Mouse (Mus musculus): Measurements from ENCODE around the gene Treml4.
"Not testable (repeated sequence)": the region's sequence is repeated elsewhere in the genome, so short reads cannot be mapped to it uniquely, and the experiment has no call there.

Gene Treml4

DNA sequence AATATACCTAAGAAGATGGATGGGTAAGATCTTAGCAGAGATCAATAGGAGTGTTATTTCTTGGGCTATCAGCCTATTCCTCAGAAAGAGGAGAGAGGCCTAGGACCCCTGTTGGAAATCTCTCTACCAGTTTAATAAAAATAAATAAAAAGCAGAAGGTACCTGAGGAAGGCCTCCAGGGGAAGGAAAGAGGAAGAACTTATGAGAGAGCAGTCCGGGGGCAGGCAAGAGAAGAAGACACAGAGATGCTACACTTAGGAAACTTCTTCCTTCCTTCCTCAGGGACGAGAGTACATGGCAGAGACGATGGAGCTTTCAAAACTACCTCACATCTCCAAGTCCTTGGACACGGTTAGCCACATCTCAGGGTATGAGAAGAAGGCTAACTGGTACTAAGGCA is 10.0 kb downstream of the Treml4 start:
- no peak for DNase-seq (ENCODE audit: low spot score in 2 of 2)

DNA sequence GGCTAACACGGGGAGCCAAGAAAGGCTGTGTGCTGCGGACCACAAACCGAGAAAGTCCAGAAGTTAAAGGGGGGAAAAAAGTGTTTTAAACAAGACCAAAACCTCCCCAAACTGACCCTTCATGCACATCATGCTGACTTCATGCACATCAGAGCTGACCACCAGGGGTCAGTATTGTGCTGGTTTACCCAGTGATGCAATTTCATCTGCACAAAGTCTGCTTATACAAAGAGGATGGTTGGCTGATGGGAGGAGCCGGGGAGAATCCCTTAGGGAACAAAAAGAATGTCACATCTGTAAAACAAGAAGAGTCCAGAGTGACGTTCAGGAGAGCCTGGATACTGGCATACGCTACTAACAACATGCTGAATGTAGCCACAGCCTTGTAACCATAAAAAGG is 10.8 kb downstream of the Treml4 start:
- DNase-seq (ENCODE audit: low spot score in 2 of 2), result peak; percentile 34 to 66

DNA sequence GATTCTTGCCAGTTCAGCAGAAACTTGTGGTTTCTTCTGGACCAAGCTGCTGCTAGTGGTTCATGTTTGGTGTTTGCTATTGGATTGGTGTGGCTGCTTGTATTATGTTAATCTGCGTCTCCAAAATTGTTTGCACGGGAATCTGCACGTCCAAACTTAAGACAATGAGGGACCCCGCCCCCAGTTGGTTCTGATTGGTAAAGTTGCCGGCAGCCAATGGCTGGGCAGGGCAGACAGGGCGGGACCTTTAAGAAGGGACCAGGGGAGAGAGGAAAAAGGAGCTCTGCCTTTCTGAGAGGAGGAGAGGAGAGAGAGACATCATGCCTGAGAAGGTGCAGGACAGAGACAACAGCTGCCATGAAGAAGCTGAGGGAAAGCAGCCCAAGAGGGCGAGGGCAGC is 11.6 kb downstream of the Treml4 start:
- no peak for DNase-seq (ENCODE audit: low spot score in 2 of 2)

DNA sequence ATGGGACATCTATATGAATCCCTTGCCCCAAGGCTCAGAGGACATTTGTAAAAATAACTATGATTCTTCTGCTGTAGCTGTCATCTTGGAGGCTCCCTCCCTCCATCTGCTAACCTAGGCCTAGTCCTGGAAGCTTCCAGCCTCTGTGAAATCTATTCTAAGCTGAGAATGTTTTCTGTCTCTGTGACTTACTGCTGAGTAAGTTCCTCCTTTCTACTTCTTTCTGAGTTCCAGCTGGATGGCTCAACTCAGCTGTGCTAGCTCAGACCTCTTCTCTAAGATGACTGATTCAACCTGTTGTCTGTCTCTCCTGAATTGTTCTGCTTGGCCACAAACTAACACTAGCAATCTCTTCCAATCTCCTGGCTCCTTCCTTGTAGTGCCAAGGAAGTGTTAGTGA is 14.3 kb downstream of the Treml4 start:
- DNase-seq (ENCODE audit: low spot score in 2 of 2), result no peak

DNA sequence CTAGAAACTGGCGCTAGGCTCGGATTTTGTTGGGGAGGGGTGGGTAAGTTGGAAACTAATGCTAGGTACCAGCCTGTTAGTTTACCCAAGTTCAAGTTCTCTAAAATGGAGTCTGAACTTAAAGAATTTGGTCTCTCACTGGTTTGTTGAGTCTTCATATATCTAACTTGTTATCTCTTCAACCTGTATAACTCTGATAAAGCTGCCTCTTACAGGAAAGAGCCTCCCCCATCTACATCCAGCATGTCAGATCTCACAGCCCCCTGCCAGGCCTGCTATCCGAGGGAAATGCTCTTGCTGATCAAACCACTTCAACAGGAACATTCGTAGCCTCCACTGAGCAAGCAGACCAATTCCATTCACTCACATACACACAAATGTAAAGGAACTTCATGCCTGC is 14.9 kb downstream of the Treml4 start:
- no peak for DNase-seq (ENCODE audit: low spot score in 2 of 2)

DNA sequence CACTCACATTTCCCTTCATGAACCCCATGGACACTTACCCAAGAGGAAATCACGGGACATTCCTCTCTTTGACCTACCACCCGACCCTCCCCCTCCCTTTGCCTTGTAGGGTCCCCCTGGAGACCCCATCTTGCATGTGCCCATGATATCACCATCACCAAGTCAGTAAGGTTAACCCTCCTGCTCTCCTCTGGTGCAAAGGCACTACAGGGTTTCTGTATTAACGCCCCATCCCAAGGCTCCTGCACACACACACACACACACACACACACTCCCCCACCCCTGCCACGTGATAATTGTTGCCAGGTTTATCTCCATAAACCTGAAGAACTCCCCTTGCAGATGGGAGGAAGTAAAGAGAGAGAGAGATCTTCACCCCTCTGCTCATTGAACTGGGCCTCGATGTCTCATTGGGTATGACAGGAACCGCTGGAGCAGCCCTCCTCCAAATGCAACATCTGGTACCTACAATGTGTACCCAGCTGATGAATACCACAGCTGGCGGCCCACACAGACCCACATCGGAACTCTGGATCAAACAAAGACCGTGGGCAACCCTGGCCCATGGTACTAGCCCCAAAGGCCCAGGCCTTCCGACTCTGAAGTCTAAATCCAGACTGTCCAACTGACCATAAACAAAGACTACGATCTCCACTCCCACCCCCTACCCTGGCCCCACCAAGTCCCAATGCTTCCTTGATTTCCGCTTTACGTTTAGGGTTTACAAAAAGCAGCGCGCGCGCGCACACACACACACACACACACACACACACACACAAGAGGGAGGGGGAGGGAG is 17.0 kb downstream of the Treml4 start:
- DNase-seq (ENCODE audit: low spot score in 2 of 2), result no peak

DNA sequence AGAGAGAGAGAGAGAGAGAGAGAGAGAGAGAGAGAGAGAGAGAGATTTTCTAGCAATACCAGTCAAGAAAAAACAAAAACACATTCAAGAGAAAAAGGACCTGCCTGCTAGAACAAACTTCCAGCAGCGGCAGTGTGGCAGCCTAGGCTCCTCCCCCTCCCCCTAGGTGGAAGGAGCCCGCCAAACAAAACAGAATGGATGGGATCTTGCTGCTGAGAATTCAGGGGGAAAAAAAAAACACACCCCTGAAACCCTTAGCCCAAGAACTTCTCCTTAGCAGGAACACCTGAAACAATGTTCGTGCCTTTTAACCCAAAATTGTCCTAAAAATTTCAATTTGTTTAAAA is 17.6 kb downstream of the Treml4 start:
- DNase-seq (ENCODE audit: low spot score in 2 of 2), result no peak

DNA sequence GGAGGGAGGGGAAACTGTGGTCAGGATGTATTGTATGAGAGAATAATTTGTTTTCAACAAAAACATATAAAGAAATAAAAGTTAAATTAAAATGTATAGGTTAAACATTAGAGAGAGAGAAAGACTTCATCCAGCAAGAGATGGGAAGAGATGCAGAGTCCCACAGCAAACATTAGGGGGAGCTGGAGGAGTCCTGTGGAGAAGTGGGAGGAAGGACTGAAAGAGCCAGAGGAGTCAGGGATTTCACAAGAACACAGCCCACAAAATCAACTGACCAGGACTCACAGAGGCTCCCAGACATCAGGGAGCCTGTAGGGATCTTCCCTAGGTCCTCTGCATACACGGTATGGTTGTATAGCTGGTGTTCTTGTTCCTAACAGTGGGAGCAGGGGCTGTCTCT is 22.7 kb downstream of the Treml4 start:
- no peak for DNase-seq (ENCODE audit: low spot score in 2 of 2)

DNA sequence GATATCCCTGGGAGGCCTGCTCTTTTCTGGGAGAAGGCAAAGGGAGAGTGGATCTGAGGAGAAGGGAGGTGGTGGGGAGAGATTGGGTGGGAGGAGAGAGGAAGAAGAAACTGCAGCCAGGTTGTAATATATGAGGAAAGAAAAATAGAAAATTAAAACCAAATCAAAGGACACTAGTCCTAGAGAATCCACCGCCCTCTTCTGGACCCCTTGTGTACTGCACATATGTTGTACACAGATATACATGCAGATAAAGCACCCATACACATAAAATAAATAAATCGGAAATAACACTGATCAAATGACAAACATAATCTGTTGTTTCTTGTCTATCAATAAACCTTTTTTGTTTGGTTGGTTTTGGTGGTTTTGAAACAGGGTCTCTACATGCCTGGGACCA is 23.2 kb downstream of the Treml4 start:
- DNase-seq (ENCODE audit: low spot score in 2 of 2), result no peak

DNA sequence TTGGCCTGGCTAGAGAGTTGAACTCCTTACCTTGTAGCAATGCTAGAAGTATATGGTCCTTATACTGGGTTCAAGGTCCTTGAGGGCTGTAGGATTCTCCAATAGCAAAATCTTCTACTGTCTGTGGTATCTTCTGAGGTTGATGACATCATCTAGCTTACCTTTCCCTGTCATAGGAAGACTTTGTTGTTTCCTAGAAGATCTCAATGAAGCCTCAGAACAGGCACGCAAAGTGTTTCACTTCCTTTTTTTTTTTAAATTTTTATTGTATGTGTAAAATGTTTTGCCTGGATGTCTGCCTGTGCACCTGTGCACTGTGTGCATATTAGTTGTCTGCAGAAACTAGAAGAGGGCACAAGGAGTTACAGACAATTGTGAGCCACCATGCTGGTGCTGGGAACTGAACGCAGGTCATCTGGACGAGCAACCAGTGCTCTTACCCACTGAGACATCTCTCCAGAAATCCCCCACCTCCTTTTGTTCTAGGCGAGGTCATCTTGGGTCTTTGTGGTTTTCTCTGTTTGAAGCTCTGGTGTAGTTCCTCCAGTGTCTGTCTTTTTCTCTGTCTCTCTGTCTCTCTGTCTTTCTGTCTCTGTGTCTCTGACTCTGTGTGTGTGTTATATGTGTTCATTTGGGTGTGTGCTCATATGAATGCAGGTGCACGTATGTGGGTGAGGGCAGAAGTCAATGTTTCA is 29.6 kb downstream of the Treml4 start:
- DNase-seq (ENCODE audit: low spot score in 2 of 2), result no peak

DNA sequence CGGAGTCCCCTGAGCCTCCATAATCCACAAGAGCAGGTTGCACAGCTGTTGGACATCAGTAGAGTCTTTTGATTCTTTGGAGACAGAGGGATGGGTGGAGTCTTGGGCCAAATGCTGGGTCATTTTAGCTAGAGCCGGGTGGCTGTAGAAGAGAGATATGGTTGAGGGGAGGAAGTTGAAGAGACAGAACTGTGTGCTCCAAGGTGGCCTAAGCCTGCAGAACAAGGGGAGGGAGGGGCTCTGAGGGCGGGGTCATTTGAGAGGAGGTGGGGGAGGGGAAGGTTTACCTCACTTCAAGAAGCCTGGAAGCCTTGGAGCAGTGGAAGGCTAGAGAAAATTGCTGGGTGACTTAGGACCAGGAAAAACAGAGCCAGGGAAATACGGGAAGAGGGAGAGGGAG is 35.1 kb downstream of the Treml4 start, which contains the start of gene Treml2:
Gene Treml2 (plus strand): TSS at position 296 of the 400 bp plus-strand sequence.
- no peak for DNase-seq (ENCODE audit: low spot score in 2 of 2)

DNA sequence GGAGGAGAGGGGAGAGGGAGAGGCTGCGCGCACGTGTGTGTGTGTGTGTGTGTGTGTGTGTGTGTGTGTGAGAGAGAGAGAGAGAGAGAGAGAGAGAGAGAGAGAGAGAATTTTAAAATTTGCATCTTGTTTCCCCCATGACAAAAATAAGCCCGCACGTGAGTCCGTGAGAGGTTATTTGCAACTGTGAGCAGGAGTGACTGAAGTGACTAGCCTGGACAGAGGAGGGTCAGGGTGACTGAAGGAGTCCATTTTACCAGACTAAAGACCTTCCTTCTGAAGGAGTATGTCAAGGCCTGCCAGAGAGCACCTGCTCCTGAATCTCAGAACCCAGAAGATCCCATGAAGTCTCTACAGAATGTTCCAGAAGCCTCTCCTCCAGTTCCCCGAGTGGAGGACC is 35.7 kb downstream of the Treml4 start:
- DNase-seq (ENCODE audit: low spot score in 2 of 2), result no peak

DNA sequence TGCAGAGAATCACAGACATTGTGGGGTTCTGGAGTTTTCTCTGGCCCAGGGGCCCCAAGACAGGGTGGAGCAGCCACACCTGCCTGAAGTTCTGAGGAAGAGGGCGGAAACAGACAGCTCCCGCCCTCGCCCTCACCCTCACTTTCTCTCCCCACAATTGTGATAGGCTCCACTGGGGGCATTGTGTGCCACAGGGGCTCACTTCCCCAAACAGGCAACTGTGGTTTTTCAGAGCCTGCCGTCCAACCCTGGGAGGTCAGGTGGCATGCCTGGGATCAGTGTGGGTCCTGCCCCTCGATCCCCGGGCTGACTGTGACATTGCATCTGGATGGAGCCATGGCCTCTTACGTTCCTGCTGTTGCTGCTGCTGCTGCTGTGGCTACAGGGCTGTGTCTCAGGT is 36.1 kb downstream of the Treml4 start:
- no peak for DNase-seq (ENCODE audit: low spot score in 2 of 2)

DNA sequence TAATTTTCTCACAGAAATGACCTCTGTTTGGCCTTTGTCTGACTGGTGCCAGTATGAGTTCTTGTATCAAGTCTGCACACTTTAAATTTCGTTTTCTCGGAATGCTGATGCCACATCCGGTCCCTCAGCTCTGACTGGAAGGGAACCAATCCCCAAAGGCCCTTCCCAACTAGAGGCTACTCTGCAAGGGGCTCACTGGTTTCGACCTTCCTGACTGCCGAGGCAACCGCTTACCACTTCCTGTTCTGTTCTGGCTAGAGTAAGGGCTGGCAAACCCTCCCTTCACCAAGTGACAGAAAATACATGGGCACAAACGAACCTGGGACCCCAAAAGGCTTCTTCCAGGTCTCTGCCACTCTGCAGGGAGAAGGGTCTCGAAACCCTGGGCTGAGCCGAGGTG is 36.8 kb downstream of the Treml4 start:
- DNase-seq (ENCODE audit: low spot score in 2 of 2), result no peak

DNA sequence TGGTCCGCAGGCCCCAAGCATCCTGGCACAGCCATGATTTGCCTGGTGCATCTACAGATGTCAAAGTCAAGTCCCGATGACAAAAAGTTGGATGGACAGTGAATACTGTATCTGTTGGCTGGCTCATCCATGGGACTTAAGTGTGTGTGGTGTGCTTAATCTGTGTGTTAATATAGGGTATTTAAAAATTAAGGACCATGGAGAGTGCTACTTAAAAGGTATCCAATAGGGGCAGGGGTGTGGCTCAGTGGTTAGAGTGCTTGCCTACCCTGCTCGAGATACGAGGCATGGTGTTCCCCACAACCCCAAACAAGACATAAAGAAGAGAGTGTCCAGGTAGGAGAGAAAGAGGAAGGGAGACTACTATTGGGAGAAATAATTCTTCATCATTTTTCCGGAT is 37.7 kb downstream of the Treml4 start:
- DNase-seq (ENCODE audit: low spot score in 2 of 2), result no peak

DNA sequence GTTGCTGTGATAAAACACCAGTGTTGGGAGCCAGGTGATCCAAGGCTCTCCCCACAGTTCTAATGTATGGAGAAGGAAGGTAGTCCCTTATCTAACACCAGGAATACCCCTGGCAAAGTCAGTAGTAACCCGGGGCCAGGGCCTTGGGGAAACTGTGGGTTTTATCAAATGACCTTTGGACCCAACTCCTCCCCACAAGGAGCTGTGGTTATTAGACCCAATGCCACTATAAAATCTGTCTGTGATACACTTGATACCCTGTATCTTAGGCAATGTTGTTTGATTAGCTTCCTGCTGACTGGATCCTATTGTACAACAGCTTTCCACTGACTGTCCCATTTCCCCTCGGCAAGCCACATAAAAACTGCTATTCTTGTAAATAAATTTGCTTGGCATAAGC is 48.0 kb downstream of the Treml4 start:
- no peak for DNase-seq (ENCODE audit: low spot score in 2 of 2)

DNA sequence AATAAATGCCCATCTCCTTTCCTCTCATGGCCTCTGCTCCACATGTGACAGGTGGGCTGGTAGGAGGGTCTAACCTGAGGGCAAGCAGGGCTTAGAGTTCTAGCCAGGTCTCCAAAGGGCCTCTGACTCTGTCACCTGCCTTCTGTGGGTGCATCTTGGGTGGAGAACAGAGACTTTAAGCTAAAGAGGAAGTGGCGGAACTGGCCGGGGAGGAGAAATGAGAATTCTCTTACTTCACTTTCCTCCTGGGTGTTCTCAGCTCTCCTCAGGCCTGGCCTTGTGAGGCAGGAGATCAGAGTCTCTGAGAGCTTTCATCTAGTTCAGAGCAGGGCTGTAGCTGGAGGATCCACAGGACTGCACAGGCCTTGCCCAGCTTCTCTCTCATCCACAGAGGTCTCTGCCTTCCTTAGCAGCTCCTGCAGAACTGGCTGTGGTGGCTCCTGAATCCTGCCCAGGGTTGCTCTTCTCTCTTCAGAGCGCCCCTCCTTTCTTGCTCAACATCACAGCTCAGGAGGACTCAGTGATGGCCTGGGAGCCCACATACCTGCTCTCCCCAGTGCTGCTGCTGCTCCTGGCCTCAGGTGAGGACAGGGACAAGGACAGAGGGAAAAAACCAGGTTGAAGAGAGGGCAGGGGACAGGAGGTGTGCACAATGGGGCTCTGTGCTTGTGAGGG is 51.9 kb downstream of the Treml4 start, which contains the start of gene B430306N03Rik:
Gene B430306N03Rik (plus strand): TSS at position 237 of the 675 bp plus-strand sequence.
- not testable (repeated sequence) for DNase-seq (ENCODE audit: low spot score in 2 of 2)

DNA sequence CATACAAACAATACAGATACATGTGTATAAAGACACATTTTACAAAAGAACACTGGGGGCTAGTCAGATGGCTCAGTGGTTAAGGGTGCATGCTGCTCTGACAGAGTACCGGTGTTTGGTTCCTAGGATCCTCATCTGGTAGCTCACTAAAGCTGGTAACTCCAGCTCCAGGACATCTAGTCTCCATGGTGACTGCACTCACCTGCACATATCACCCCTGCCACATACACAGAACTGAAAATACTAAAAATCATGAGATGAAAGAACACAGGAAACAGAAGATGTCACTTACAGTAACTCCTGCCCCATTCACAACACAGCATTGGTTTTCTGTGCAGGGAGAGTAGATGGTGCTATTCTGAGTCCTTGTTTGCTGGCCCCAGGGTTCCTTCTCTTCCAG is 54.6 kb downstream of the Treml4 start:
- DNase-seq (ENCODE audit: low spot score in 2 of 2), result no peak

DNA sequence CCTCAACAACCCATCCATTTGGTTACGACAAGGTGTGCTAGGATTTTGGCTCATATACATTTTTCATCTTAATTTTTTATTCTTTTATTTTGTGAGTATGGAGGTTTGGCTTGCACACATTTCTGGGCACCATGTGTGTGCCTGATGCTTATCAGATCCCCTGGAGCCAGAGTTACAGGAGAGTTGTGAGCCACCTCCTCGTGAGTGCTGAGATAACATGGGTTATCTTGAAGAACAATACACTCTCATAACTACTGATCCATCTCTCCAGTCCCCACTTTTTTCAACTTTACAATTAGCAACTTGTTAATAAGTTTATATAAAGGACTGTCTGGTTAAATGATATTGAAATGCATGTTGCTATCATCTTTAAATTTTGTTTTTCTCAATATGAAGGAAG is 57.2 kb downstream of the Treml4 start:
- DNase-seq (ENCODE audit: low spot score in 2 of 2), result no peak

DNA sequence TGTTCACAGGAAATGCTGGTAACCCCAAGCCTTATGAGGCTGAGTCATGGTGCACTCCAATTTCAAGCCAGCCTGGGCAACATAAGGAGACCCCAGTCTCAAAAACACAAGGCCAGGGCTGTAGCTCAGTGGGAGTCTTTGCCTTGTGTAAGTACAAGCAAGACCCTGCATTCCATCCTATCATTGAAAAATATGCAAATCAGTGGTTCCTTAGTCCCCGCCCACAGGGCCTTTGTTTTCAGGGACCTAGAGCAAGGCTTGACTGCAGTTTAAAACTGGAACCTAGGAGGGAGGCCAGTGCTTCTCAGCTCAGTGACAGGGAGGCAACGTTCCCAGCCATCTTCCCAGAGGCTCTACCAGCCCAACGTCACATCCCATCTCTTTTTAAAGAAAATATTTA is 59.1 kb downstream of the Treml4 start:
- DNase-seq (ENCODE audit: low spot score in 2 of 2), result no peak

DNA sequence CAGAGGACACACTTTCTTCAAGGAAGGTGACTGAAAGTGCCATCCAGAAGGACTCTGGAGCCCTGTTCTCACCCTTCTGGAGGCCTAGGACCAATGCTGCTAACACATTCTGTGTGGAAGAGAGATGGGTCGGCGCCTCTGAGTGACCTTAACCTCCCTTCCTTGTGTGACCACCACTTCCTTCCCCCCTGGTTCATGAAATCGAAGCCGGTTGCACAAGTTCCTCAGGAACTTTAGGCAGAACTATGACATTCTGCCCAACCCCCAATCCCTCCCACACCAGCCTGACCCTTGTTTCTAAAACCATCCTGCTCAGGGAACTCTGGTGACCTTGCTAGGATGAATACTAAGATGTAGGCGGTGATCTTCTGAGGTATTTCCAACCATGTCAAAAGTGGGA is 60.2 kb downstream of the Treml4 start:
- DNase-seq (ENCODE audit: low spot score in 2 of 2), result no peak
